Mouse (Mus musculus) retina, postnatal 7 days (tissue): ENCODE data around the gene Pkhd1.
A peak's percentile ranks its signal among the peaks of the same experiment; 100 is the strongest.
"Not testable (repeated sequence)": the region's sequence is repeated elsewhere in the genome, so short reads cannot be mapped to it uniquely, and the experiment has no call there.

Experiments used
- DNase-seq: peaks from one replicate; pipeline ENCODE4 v3.0.0-alpha.2; 2012; ENCODE audit warnings: low read depth, low spot score

Gene Pkhd1

GRCm38 (mm10) chr1:20486087-20486486 is 131.8 kb downstream of the Pkhd1 start:
- no peak for DNase-seq

- no peak for DNase-seq
Measured at GRCm38 (mm10) chr1:20481843-20482242, 136.0 kb downstream of the Pkhd1 start.

- no peak for DNase-seq
Measured at GRCm38 (mm10) chr1:20478695-20479094, 139.2 kb downstream of the Pkhd1 start.

GRCm38 (mm10) chr1:20478266-20478659 is 139.6 kb downstream of the Pkhd1 start:
- DNase-seq, result no peak

GRCm38 (mm10) chr1:20477561-20478265 is 140.2 kb downstream of the Pkhd1 start:
- DNase-seq, result no peak

GRCm38 (mm10) chr1:20470770-20471169 is 147.1 kb downstream of the Pkhd1 start:
- no peak for DNase-seq

GRCm38 (mm10) chr1:20470317-20470716 is 147.5 kb downstream of the Pkhd1 start:
- DNase-seq, result no peak

- no peak for DNase-seq
Measured at GRCm38 (mm10) chr1:20466481-20466880, 151.4 kb downstream of the Pkhd1 start.

- DNase-seq, result no peak
Measured at GRCm38 (mm10) chr1:20454621-20455020, 163.2 kb downstream of the Pkhd1 start.

GRCm38 (mm10) chr1:20450074-20450473 is 167.8 kb downstream of the Pkhd1 start:
- DNase-seq, result peak; percentile 31

GRCm38 (mm10) chr1:20432026-20432425 is 185.8 kb downstream of the Pkhd1 start:
- not testable (repeated sequence) for DNase-seq

GRCm38 (mm10) chr1:20429056-20429394 is 188.8 kb downstream of the Pkhd1 start:
- DNase-seq, result no peak

GRCm38 (mm10) chr1:20428370-20429055 is 189.4 kb downstream of the Pkhd1 start:
- no peak for DNase-seq

GRCm38 (mm10) chr1:20409411-20409967 is 208.4 kb downstream of the Pkhd1 start:
- DNase-seq, result no peak

GRCm38 (mm10) chr1:20398319-20398718 is 219.5 kb downstream of the Pkhd1 start:
- no peak for DNase-seq

GRCm38 (mm10) chr1:20364437-20364836 is 253.4 kb downstream of the Pkhd1 start:
- DNase-seq, result no peak

GRCm38 (mm10) chr1:20344651-20345050 is 273.2 kb downstream of the Pkhd1 start:
- peak; percentile 5 for DNase-seq

GRCm38 (mm10) chr1:20311485-20311884 is 306.4 kb downstream of the Pkhd1 start:
- DNase-seq, result peak; percentile 35

GRCm38 (mm10) chr1:20310925-20311324 is 306.9 kb downstream of the Pkhd1 start:
- DNase-seq, result no peak

GRCm38 (mm10) chr1:20306116-20306515 is 311.7 kb downstream of the Pkhd1 start:
- DNase-seq, result peak; percentile 11

GRCm38 (mm10) chr1:20302943-20303578 is 314.8 kb downstream of the Pkhd1 start:
- DNase-seq, result peak; percentile 24

GRCm38 (mm10) chr1:20302187-20302942 is 315.5 kb downstream of the Pkhd1 start:
- peak; percentile 9 for DNase-seq
